Mouse (Mus musculus): Measurements from ENCODE around the gene Gm5767.
"Not testable (repeated sequence)": the region's sequence is repeated elsewhere in the genome, so short reads cannot be mapped to it uniquely, and the experiment has no call there.

Gm5767 gene

DNA sequence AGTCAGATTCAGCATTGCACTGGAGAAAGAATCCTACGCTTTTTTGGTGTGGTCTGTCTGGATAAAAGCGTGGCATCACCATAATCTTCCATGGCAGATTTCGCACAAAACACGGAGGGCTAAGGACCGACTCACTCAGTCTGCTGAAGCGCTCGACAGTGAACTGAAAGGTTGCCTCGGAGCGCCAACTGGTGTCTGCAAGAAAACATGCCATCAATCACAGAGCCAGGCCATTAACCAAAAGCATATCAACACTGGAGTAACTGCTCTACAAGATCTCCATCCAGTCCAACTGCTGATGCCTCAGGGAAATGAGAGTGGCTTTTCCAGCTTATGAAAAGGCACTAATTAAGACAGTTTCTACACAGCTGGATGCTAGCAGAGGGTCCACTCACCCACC is 31.4 kb downstream of the Gm5767 start:
- CTCF ChIA-PET: interaction anchor here (0.5 kb wide), 1 partner anchor 119 kb away, joined by 5 read pairs; no protein-coding TSS in a partner anchor

DNA sequence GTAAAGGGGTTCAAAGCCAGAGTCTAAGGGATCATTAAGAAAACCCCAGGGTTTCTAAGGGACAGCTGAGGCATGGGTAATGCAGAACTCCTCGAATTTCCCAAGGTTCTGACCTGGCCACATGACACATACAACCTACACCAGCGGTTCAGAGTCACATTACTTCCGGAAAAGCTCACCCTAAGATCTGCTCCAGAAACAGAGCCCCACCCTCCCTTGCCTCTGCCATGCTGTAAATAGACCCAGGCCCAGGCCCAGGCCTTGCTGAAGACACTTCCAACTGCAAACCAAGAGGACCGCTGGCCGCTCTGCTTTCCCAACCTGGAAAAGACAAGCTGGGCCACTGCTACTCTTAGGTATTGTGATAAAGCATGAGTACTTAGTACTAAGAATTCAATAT is 34.3 kb downstream of the Gm5767 start:
- CTCF ChIA-PET: no interaction called here

DNA sequence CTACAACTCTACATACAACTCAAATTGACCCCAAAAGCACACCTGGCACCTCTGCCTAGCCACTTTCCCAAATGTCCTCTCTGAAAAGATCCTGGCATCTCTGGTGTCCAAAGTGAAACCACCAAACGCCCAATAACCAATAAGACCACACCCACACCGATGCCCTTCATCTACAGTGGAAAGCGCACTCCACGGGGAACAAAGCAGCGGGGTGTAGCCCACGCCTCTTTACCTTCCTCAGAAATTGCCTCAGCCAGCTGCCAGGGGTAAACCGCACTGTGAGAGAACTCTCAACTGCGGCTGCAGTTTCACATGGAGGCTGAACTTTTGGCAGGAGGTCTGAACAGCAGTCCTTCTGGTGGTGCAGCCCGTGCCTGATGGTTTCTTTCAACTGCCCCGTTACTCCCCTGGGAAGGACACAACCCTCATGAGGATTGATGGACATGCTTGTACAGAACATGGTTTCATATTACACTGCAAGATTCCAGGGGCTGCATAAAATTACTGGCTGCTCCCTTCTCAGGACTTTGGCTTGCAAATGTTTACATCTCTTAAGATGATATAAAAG is 35.0 kb downstream of the Gm5767 start:
- CTCF ChIA-PET: no interaction called here

DNA sequence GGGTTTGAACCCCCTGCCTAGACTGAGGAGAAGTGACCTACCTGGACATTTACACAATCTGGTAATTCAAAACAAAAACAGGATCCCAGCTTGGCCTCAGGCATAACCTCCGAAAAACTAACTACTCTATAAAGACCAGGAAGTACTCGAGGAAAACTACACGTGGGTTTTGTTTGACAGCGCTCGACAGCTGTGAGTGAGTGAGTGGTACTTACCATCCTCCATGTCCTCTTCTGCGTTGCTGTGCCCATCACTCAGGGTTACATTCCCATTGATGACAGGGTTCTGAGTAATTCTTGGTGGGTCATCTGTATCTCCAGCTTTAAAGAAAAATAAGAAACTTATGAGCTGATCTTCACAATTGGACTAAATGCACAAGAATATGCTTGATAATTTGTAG is 35.7 kb downstream of the Gm5767 start:
- CTCF ChIA-PET: interaction anchor here (0.7 kb wide), 1 partner anchor 95 kb away, joined by 3 read pairs; no protein-coding TSS in a partner anchor

DNA sequence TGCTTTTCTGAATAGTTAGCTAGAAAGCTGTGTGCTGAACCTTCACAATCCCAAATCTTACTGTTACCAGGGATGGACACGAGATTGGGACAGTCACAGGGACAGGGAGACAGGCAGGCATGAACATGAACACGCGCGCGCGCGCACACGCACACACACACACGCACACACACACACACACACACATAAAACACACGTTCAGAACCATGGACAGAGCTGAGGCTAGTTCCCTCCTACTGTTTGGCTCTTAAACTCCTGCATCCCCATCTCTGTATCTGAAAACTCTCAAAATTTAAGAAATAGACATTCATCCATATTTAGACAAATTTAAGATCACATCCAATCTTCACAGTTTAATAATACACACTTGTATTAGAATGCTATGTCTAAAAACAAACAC is 37.2 kb downstream of the Gm5767 start:
- CTCF ChIA-PET: no interaction called here

DNA sequence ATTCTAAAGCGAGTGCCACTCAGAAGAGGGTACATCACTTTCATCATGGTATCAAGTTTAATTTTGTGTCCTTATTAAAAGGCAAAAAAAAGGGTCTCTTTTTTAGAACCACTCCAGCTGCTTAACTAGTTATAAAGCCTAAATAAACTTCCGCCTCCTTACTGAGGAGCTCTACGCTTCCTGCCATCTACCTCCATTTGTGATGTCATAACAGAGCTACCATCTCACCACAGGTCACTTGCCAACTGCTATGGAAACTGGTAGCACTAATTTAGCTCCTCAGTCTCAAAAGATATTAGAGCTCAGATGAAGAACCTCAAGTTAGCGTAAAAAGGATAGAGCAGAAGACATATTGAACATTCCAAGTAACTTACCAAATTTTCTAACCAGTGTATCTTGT is 39.9 kb downstream of the Gm5767 start:
- CTCF ChIA-PET: interaction anchor here (0.6 to 1.1 kb wide), 2 partner anchors 13 to 32 kb away, joined by 3 read pairs; no protein-coding TSS in a partner anchor

DNA sequence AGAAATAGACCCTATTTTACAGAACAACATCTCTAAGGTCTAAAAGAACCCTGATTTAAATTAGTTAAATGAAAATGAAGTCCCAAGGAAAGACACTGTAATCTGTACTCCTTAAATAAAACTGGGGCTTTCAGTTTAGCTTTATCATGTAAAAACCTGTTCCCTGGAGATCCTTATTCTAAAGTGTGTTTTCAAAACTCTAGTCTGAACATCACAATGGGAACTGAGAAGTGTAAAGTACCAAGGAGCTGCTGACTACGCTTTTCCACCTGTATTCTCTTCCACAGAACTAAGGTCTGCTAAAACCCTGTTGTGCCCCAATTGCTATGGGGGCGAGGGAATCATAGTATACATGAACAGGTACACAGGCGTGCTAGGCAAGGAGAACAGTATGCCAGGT is 43.5 kb downstream of the Gm5767 start:
- CTCF ChIA-PET: interaction anchor here (0.7 kb wide), 1 partner anchor 69 kb away, joined by 3 read pairs; no protein-coding TSS in a partner anchor

DNA sequence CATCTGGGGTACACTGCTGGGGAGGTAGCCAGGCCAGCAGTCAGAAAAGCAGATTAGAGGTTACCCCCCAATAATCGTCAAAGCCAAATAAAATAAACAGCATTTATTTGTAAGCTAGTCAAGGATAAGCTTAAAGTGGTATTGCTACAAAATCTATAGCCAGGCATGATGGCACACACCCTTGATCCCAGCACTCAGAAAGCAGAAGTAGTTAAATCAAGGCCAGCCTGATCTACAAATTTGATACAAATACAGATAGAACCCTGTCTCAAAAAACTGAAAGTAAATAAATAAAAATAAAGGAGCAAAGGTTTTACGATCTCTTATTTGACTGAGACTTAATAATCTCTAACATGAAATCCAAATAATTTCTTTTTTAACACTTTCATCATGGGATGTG is 45.2 kb downstream of the Gm5767 start:
- CTCF ChIA-PET: no interaction called here

DNA sequence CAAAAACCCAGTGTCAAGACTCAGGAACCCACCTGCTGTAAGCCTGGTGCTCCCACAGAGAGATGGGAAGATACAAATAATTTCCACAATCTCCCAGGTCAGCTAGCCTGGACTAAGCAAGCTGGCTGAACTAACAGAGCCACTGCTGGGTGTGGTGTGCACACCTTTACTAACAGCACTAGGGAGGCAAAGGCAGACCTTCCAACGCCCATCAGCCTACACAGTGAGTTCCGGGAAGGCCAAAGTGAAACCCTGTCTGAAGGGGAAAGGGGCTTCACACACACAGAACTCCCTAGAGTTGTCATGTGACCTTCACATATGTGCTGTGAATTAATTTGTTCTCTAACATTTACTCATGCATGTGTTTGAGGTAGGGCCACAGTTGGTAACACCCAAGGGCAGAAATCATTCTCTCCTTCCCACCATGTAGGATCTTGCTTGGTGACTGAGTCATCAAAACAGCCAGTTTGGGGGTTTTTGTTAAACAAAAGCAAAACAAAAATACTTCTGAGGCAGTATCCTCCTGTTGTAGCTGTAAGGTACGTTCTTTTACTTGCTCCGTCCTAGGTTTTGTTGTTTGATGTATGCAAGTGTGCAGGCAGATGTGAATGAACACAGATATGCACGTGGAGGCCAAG is 47.7 kb downstream of the Gm5767 start:
- CTCF ChIA-PET: interaction anchor here (0.6 kb wide), 2 partner anchors 104 to 136 kb away, joined by 5 to 6 read pairs; no protein-coding TSS in a partner anchor

DNA sequence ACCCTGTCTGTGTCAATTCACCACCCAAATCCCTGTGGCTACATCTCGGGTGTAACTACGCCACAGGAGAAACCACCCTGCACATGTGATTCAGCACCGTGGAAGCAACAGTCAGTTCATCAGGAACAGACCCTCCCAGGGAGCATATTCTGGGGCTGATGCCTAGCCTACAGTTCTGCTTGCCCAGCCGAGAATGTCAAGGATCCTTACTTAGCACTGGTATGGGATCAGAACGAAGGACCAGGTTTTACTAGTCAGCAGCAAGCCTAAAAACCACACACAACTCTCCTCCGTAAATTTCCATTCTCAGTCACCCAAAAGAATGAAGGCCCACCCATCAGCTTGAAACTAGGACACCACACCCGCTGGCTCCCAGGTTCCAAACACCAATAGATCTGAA is 51.1 kb downstream of the Gm5767 start:
- CTCF ChIA-PET: no interaction called here

DNA sequence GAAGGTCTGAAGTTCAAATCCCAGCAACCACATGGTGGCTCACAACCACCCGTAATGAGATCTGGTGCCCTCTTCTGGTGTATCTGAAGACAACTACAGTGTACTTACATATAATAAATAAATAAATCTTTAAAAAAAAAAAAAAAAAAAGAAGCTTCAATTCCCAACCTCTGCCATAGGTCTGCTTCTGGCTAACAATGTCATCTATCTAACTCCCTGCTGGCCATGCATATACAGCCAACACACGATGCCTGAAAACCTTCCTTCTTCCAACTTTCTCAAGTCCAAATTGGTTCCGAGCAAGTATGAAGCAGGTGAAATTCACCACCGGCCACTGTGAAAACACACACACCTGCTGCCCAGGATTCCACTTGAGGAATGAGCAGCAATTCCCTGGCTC is 51.9 kb downstream of the Gm5767 start:
- CTCF ChIA-PET: not testable (repeated sequence)
